Mouse (Mus musculus): ENCODE measurements at regions not wholly inside any gene's neighbourhood (a gene's known extent, or its start where the extent isn't known, plus 50 kb on each side); places are given as distances from the start of the nearest gene placed in this dataset.

DNA sequence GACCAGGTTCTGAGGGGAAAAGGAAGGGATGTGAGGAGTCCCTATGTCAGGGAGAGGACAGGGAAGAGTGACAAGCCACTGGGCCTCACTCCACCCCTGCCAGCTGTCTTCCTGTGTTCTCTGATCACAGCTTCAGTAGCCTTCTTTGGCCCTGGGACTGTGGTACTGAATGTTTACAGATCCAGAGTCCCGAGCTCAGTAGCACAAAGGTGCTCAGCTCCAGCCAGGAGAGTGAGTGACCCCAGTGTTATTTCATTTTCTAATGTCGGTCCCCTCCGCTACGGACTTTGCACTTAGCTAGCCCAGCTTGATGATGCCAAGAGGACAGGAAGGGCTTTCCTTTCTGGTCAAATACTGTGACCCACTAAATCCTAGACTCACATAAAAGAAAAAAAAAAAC lies 104.2 kb downstream of the Foxa2 start:
- Histone ChIP-seq H3K27me3 (ENCODE audit: control insufficient read depth, insufficient read depth, low read length) (no peaks in the 10 kb centered on the region), H3K9me3 (replicated peaks; ENCODE audit: control insufficient read depth, low read length) (no peaks in the 10 kb centered on the region), H3K9ac (ENCODE audit: low read depth, low read length) (no peak overlapping the region), H3K4me1 (ENCODE audit: control insufficient read depth, insufficient read depth, low read length) (no peaks in the 10 kb centered on the region), H3K4me3 (ENCODE audit: low read depth, low read length) (no peak overlapping the region), H3K36me3 (ENCODE audit: control insufficient read depth, insufficient read depth, low read length) (no peaks in the 10 kb centered on the region), H3K27ac (ENCODE audit: low read depth, low read length) (no peak overlapping the region), H3K4me2 (no peak overlapping the region)
- ATAC-seq (replicated peaks; ENCODE audit: insufficient number of reproducible peaks, low FRiP score, low TSS enrichment) = no peak
- WGBS (ENCODE audit: insufficient replicate concordance) = 62% methylated on average over 4 of the region's 4 CpGs

DNA sequence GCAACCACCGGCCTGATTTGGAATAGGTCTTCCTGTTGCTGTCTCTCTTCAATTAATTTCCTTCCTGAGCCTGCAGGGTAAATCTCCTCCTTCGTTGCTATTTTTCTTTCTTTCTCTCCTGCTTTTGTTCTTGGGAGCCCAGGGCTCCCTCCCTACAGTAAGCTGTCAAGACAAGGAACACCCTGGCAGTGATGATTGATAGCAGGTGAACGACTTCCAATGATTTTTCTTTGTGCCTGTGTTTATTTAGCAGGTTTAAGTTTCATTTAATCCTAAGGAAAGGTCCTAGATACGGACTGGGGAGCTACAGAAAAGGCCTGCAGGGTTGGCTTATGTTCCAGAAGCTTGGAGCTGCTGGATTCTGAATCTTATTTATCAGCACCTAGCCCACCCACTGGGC lies 105.5 kb downstream of the Foxa2 start:
- no peak for ATAC-seq (replicated peaks; ENCODE audit: insufficient number of reproducible peaks, low FRiP score, low TSS enrichment)
- no peaks in the 10 kb centered on the region for H3K9me3 ChIP-seq (replicated peaks; ENCODE audit: control insufficient read depth, low read length)
- no peaks in the 10 kb centered on the region for H3K4me1 ChIP-seq (ENCODE audit: control insufficient read depth, insufficient read depth, low read length)
- no peak overlapping the region for H3K4me2 ChIP-seq
- H3K27me3 ChIP-seq (ENCODE audit: control insufficient read depth, insufficient read depth, low read length) = no peaks in the 10 kb centered on the region
- H3K36me3 ChIP-seq (ENCODE audit: control insufficient read depth, insufficient read depth, low read length) = no peaks in the 10 kb centered on the region
- no peak overlapping the region for H3K27ac ChIP-seq (ENCODE audit: low read depth, low read length)
- 33% methylated on average over 4 of the region's 4 CpGs for WGBS (ENCODE audit: insufficient replicate concordance)
- H3K4me3 ChIP-seq (ENCODE audit: low read depth, low read length) = no peak overlapping the region
- no peak overlapping the region for H3K9ac ChIP-seq (ENCODE audit: low read depth, low read length)

DNA sequence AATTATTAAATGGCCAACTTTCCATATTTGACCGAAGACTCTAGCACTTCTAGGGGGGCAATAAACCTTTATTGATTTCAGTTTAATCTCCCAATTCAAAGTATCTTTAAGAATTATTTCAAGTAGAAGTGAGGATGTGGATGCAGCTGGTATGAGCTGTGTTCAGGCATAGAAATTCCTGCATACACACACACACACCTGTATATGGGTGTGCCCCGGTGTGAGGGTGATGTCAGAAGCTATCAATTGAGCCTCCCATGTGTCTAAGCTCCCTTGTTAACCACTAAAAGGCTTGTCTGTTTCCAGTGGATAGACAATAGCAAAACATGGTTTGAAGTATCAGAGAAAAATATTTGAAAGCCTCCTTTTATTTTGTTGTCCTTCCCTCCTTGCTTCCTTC lies 114.3 kb downstream of the Foxa2 start:
- ATAC-seq (replicated peaks; ENCODE audit: insufficient number of reproducible peaks, low FRiP score, low TSS enrichment) = no peak
- 82% methylated on average over 2 of the region's 2 CpGs for WGBS (ENCODE audit: insufficient replicate concordance)

DNA sequence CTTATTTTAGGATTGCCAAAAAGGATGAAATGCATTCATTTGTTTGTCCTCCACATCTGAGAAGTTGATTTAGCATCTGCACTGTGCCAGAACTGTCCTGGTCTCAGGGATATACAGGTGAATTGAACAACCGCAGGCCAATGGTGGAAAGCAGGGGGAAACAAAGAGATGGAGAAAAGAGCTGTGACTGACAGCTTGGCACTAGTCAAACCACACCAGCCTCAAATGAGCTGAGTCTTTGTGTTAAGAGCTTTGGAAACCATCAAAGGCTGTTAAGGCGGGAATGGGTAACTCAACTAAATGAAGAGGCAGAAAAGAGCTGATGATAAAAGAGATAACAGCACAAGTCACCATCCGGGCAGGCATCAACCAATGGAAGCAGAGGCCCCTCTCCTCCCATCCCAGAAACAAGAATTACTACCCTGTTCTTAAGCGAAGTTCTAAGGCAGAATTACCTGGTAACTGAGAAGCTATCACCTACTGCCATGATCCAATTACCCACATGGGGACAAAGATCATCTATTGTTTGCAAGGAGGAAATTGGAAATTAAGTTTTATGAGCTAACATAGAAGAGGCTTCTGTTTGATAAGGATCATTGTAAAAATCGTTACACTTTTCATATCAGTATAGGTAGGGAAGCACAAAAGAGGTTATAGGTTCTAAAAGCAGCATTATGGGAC lies 117.6 kb downstream of the Foxa2 start:
- H3K4me2 ChIP-seq = no peak overlapping the region
- H3K27me3 ChIP-seq (ENCODE audit: control insufficient read depth, insufficient read depth, low read length) = no peaks in the 10 kb centered on the region
- no peak for ATAC-seq (replicated peaks; ENCODE audit: insufficient number of reproducible peaks, low FRiP score, low TSS enrichment)
- H3K9me3 ChIP-seq (replicated peaks; ENCODE audit: control insufficient read depth, low read length) = no peaks in the 10 kb centered on the region
- no peak overlapping the region for H3K27ac ChIP-seq (ENCODE audit: low read depth, low read length)
- no peak overlapping the region for H3K4me3 ChIP-seq (ENCODE audit: low read depth, low read length)
- no peaks in the 10 kb centered on the region for H3K4me1 ChIP-seq (ENCODE audit: control insufficient read depth, insufficient read depth, low read length)
- H3K9ac ChIP-seq (ENCODE audit: low read depth, low read length) = no peak overlapping the region
- WGBS (ENCODE audit: insufficient replicate concordance) = 67% methylated on average over 5 of the region's 5 CpGs
- no peaks in the 10 kb centered on the region for H3K36me3 ChIP-seq (ENCODE audit: control insufficient read depth, insufficient read depth, low read length)

More for the DNA sequence above, 114.3 kb downstream of the Foxa2 start:
- Histone ChIP-seq H3K4me2 (no peak overlapping the region), H3K36me3 (ENCODE audit: control insufficient read depth, insufficient read depth, low read length) (no peaks in the 10 kb centered on the region), H3K27me3 (ENCODE audit: control insufficient read depth, insufficient read depth, low read length) (no peaks in the 10 kb centered on the region), H3K27ac (ENCODE audit: low read depth, low read length) (no peak overlapping the region), H3K4me3 (ENCODE audit: low read depth, low read length) (no peak overlapping the region), H3K9ac (ENCODE audit: low read depth, low read length) (no peak overlapping the region), H3K9me3 (replicated peaks; ENCODE audit: control insufficient read depth, low read length) (no peaks in the 10 kb centered on the region), H3K4me1 (ENCODE audit: control insufficient read depth, insufficient read depth, low read length) (no peaks in the 10 kb centered on the region)

DNA sequence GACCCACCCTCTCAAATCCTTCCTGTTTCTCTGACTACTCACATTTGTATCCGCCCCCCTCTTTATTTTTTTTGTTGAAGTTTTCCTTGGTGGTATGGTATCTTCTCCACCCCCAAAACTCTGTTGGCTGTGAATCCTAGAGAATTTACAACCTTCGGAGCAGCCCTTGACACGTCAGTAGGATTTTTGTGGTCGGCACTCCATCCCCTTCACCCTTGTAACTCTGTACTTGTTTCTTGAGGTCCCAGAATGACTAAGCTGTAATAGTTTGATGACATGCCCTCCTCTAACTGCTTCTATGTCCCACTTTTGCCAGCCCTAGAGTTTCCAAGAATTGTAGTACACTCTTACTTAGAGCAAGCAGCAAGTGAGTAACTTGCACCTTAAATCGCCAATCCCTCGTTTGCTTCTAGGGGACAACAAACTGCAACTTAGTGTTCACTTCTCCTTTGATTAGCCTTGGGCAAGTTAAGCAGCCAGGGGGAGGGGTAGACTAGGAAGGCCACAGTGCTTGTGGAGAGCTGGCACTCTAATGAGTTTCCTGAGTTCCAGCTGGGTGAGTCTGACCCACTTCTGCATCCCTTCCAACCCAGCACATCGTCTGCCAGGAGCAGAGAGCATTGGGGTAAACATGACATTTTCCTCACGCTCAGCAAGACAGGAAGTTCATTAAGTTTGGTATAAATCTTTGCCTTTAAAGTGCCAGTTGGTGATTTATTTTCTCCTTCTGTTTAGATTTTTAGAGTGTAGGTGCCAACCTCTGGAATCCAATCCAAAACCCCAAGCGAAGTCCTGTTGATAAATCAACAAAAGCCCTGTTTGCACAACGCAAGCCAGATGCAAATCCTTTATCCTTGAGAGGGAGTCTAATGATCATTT lies 118.7 kb downstream of the Foxa2 start:
- Histone ChIP-seq H3K9me3 (replicated peaks; ENCODE audit: control insufficient read depth, low read length) (no peaks in the 10 kb centered on the region), H3K9ac (ENCODE audit: low read depth, low read length) (no peak overlapping the region), H3K36me3 (ENCODE audit: control insufficient read depth, insufficient read depth, low read length) (no peaks in the 10 kb centered on the region), H3K4me2 (no peak overlapping the region), H3K27ac (ENCODE audit: low read depth, low read length) (no peak overlapping the region), H3K4me1 (ENCODE audit: control insufficient read depth, insufficient read depth, low read length) (no peaks in the 10 kb centered on the region), H3K27me3 (ENCODE audit: control insufficient read depth, insufficient read depth, low read length) (no peaks in the 10 kb centered on the region), H3K4me3 (ENCODE audit: low read depth, low read length) (no peak overlapping the region)
- WGBS (ENCODE audit: insufficient replicate concordance) = 62% methylated on average over 10 of the region's 10 CpGs
- ATAC-seq (replicated peaks; ENCODE audit: insufficient number of reproducible peaks, low FRiP score, low TSS enrichment) = no peak

DNA sequence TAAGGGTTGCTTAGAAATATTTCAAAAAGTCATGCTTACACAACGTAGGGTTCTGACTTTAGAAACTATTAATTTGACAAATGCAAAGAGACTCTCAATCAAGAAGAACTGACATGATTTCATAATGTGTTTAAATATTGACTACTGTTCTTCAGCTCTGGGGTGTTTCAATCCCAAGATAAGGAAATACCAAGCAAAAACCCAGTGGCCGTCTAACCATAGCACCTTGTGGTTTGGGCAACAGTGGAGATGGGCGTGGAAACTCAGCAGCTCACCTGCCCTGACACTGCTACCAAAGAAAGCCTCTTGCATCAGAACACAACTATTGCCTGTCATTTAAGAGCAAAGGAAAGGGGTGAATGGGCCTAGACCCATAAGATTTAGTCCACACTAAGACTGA lies 119.9 kb downstream of the Foxa2 start:
- no peaks in the 10 kb centered on the region for H3K27me3 ChIP-seq (ENCODE audit: control insufficient read depth, insufficient read depth, low read length)
- H3K4me1 ChIP-seq (ENCODE audit: control insufficient read depth, insufficient read depth, low read length) = no peaks in the 10 kb centered on the region
- no peaks in the 10 kb centered on the region for H3K36me3 ChIP-seq (ENCODE audit: control insufficient read depth, insufficient read depth, low read length)
- H3K27ac ChIP-seq (ENCODE audit: low read depth, low read length) = no peak overlapping the region
- 72% methylated on average over 3 of the region's 3 CpGs for WGBS (ENCODE audit: insufficient replicate concordance)
- no peak overlapping the region for H3K4me2 ChIP-seq
- H3K9ac ChIP-seq (ENCODE audit: low read depth, low read length) = no peak overlapping the region
- no peak overlapping the region for H3K4me3 ChIP-seq (ENCODE audit: low read depth, low read length)
- ATAC-seq (replicated peaks; ENCODE audit: insufficient number of reproducible peaks, low FRiP score, low TSS enrichment) = no peak
- no peaks in the 10 kb centered on the region for H3K9me3 ChIP-seq (replicated peaks; ENCODE audit: control insufficient read depth, low read length)

DNA sequence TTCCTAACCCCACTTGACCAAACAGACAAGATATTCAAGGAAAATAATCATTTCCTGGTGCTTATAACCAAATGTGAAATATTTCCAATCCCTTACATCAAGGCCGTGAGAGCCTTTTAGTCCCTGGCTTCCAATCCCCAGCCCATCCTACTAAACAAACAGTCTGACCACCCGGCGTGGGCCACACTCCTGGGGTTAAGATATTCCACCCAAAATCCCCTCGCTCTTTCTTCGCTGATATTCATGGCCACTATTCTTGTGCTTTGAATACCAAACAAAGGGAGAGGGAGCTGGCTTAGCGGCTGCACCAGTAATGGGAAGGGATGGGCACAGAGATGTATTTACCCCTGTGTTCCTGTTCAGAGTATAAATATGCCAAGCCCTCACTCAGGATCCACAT lies 139.4 kb downstream of the Foxa2 start:
- no peak for ATAC-seq (replicated peaks; ENCODE audit: insufficient number of reproducible peaks, low FRiP score, low TSS enrichment)
- no peak overlapping the region for H3K4me2 ChIP-seq
- no peak overlapping the region for H3K4me3 ChIP-seq (ENCODE audit: low read depth, low read length)
- no peak overlapping the region for H3K27ac ChIP-seq (ENCODE audit: low read depth, low read length)
- H3K9ac ChIP-seq (ENCODE audit: low read depth, low read length) = no peak overlapping the region
- H3K9me3 ChIP-seq (replicated peaks; ENCODE audit: control insufficient read depth, low read length) = no peaks in the 10 kb centered on the region
- H3K4me1 ChIP-seq (ENCODE audit: control insufficient read depth, insufficient read depth, low read length) = no peaks in the 10 kb centered on the region
- H3K27me3 ChIP-seq (ENCODE audit: control insufficient read depth, insufficient read depth, low read length) = no peaks in the 10 kb centered on the region
- 69% methylated on average over 6 of the region's 6 CpGs for WGBS (ENCODE audit: insufficient replicate concordance)
- no peaks in the 10 kb centered on the region for H3K36me3 ChIP-seq (ENCODE audit: control insufficient read depth, insufficient read depth, low read length)

DNA sequence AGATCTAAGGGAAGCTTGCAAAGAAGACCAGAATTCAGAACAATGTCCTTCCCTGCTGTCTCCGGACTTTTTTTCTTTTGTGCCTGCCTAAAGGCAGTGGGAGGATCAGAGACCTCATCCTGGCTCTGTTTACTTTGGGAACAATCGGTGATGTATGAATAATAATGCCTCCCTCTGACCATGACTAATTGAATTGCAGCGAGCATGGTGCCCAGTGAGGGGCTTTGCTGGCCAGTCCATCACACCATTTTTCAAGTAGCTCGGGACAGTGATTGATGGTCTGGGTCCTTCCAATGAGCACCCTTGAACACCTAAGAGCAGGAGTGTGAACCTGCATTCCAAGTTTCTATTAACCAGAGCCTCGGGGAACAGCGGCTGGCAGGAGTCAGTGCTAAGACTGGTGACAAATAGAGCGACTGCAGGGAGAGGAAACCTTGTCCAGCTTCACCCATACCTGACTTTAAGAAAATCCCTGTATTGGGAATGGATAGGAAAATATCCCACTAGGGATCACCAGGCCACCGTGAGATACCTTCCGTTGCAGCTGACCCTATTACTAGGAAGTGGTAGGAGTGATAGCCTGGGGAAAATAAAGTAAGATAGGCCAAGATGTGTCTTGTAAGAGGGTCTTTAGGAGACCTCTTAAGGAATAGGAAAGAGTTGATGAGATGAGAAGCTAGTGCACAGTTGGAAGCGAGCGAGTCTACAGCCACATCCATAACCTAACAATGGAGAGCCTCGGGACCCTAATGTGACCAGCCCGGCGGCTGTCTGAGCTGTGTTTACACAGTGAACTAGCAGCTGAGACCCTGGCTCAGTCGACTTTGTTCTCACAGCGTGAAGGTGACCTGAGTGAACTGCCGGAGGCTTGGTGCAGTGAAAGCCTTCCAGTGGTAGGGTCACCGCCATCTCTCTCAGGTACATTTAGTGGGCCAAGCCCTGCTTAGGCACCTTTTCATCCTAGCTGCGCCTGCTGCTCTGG lies 140.7 kb downstream of the Foxa2 start:
- ATAC-seq (replicated peaks; ENCODE audit: insufficient number of reproducible peaks, low FRiP score, low TSS enrichment) = no peak
- WGBS (ENCODE audit: insufficient replicate concordance) = 40% methylated on average over 19 of the region's 19 CpGs

More for the DNA sequence above, 140.7 kb downstream of the Foxa2 start:
- no peak overlapping the region for H3K4me2 ChIP-seq
- no peaks in the 10 kb centered on the region for H3K4me1 ChIP-seq (ENCODE audit: control insufficient read depth, insufficient read depth, low read length)
- no peak overlapping the region for H3K27ac ChIP-seq (ENCODE audit: low read depth, low read length)
- H3K27me3 ChIP-seq (ENCODE audit: control insufficient read depth, insufficient read depth, low read length) = no peaks in the 10 kb centered on the region
- H3K4me3 ChIP-seq (ENCODE audit: low read depth, low read length) = no peak overlapping the region
- no peak overlapping the region for H3K9ac ChIP-seq (ENCODE audit: low read depth, low read length)
- no peaks in the 10 kb centered on the region for H3K36me3 ChIP-seq (ENCODE audit: control insufficient read depth, insufficient read depth, low read length)
- no peaks in the 10 kb centered on the region for H3K9me3 ChIP-seq (replicated peaks; ENCODE audit: control insufficient read depth, low read length)

Data from heart, embryonic 11.5 days (tissue).